Mouse (Mus musculus): ENCODE data around the gene Ugt1a5.

Gene Ugt1a5

GRCm38 (mm10) chr1:88264237-88264868, 98.5 kb downstream of the Ugt1a5 start:
- no peak for DNase-seq

GRCm38 (mm10) chr1:88264869-88265240, 99.0 kb downstream of the Ugt1a5 start:
- no peak for DNase-seq

- DNase-seq: no peak
Measured at GRCm38 (mm10) chr1:88266123-88266522, 100.3 kb downstream of the Ugt1a5 start.

GRCm38 (mm10) chr1:88267489-88267888, 101.7 kb downstream of the Ugt1a5 start:
- no peak for DNase-seq

GRCm38 (mm10) chr1:88268070-88268469, 102.3 kb downstream of the Ugt1a5 start:
- no peak for DNase-seq

Data from cerebellum, adult 11 months (tissue).